In the genomic region with DNA sequence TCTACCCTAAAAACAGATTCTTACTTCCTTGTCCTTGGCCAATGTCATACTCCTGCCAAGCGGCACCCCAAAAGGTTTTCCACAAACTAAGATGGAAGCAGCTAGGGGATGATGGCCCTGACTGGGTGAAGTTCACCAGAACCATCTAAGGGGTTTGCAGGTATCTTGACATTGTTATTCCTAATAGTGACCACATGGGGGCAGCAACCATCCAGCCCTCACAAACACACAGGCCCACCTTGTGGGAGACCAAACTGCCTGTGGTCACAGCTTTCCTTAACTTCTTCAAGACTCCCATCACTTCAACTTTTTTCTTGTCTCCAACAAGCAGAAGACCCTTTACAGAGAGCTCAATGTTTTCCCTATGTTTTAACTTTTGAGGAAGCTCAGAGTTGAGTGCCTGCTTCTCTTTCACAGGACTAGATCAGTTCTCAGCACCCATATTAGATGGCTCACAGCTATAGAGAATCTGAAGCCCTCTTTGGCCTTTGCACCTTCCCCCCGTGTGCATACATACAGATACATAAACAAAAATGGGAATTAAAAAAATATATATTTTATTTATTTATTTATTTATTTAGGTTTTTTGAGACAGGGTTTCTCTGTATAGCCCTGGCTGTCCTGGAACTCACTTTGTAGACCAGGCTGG, we compare ENCODE assay signal across 9 mouse cellular contexts. TPM values are rescaled to one million over a fixed set of nuclear protein-coding genes. Genes with fewer than 3 reads are reported as not detected.
DNase-seq lines count a peak whose midpoint lies in the region; ATAC-seq and TF ChIP-seq lines count a peak whose summit lies in the region.
"Had no signal": no experiment of that assay in that cellular context is flagged by ENCODE, and none has a peak within 500 bp of the region (broad histone marks: within the 10 kb centered on the region; RNA-seq: fewer than 3 reads in every experiment).

No protein-coding gene starts in this region.

- H3K36me3 ChIP-seq in embryonic facial prominence, embryonic 14.5 days (ENCODE audit: control insufficient read depth, insufficient read depth, low read length) = no peaks in the 10 kb centered on the region
- H3K36me3 ChIP-seq in hindbrain, postnatal 0 days (ENCODE audit: insufficient read depth, low read length) = no peaks in the 10 kb centered on the region
- 0 out of 2 replicates have a peak, but pooled peaks cover under 1% of the 10 kb centered on the region for H3K36me3 ChIP-seq in liver, embryonic 15.5 days (replicated peaks)
- no peaks in the 10 kb centered on the region for H3K36me3 ChIP-seq in neural tube, embryonic 14.5 days (ENCODE audit: control insufficient read depth, insufficient read depth, low read length)
- H3K36me3 ChIP-seq: embryonic facial prominence, embryonic 15.5 days had no signal

- no peak overlapping the region for H3K4me2 ChIP-seq in embryonic facial prominence, embryonic 14.5 days (ENCODE audit: low read depth, low read length)
- H3K4me2 ChIP-seq in hindbrain, postnatal 0 days (ENCODE audit: low read depth, low read length) = no peak overlapping the region
- no peak overlapping the region for H3K4me2 ChIP-seq in liver, embryonic 15.5 days
- H3K4me2 ChIP-seq in neural tube, embryonic 14.5 days (ENCODE audit: low read depth, low read length) = no peak overlapping the region
- H3K4me2 ChIP-seq: embryonic facial prominence, embryonic 15.5 days had no signal

- peak; percentile 70; the same call in 1 of the 2 replicates for ATAC-seq in embryonic facial prominence, embryonic 14.5 days (ENCODE audit: low read depth)
- peak; percentile 78 for ATAC-seq in hindbrain, postnatal 0 days
- peak; percentile 49; the same call in 1 of the 2 replicates for ATAC-seq in liver, embryonic 15.5 days (ENCODE audit: insufficient read depth)
- peak; percentile 74; the same call in 1 of the 2 replicates for ATAC-seq in neural tube, embryonic 14.5 days (ENCODE audit: low read depth)

- no peaks in the 10 kb centered on the region for H3K9me3 ChIP-seq in embryonic facial prominence, embryonic 14.5 days (ENCODE audit: control insufficient read depth, low read length)
- no peaks in the 10 kb centered on the region for H3K9me3 ChIP-seq in hindbrain, postnatal 0 days (ENCODE audit: low read length)
- no peaks in the 10 kb centered on the region for H3K9me3 ChIP-seq in liver, embryonic 15.5 days (replicated peaks)
- no peaks in the 10 kb centered on the region for H3K9me3 ChIP-seq in neural tube, embryonic 14.5 days (ENCODE audit: control insufficient read depth, low read length)
- H3K9me3 ChIP-seq: embryonic facial prominence, embryonic 15.5 days had no signal

- 39% methylated on average over 2 of the region's 2 CpGs for WGBS in embryonic facial prominence, embryonic 14.5 days
- 51% methylated on average over 2 of the region's 2 CpGs for WGBS in hindbrain, postnatal 0 days
- 21% methylated on average over 2 of the region's 2 CpGs for WGBS in liver, embryonic 15.5 days (ENCODE audit: insufficient replicate concordance)
- WGBS in neural tube, embryonic 14.5 days = 50% methylated on average over 2 of the region's 2 CpGs

- DNase-seq in kidney, adult 18-20 months = peak; percentile 57
- DNase-seq in kidney, adult 11 months = no peak
- peak; percentile 62 for DNase-seq in T-cell, adult 2 months (ENCODE audit: low spot score)
- peak; percentile 63 for DNase-seq in embryonic facial prominence, embryonic 14.5 days (ENCODE audit: low spot score)
- DNase-seq in hindbrain, postnatal 0 days (ENCODE audit: low spot score) = peak; percentile 72
- DNase-seq in urinary bladder, adult 18-20 months (ENCODE audit: low spot score in 2 of 2) = no peak

- no peak overlapping the region for H3K9ac ChIP-seq in embryonic facial prominence, embryonic 14.5 days (ENCODE audit: low read depth, low read length)
- H3K9ac ChIP-seq in hindbrain, postnatal 0 days (replicated peaks; ENCODE audit: low read length) = no peak overlapping the region
- no peak overlapping the region for H3K9ac ChIP-seq in liver, embryonic 15.5 days
- no peak overlapping the region for H3K9ac ChIP-seq in neural tube, embryonic 14.5 days (replicated peaks; ENCODE audit: low read depth, low read length)
- H3K9ac ChIP-seq: embryonic facial prominence, embryonic 15.5 days had no signal

- no peaks in the 10 kb centered on the region for H3K27me3 ChIP-seq in embryonic facial prominence, embryonic 14.5 days (replicated peaks; ENCODE audit: control insufficient read depth, insufficient read depth, low read length)
- no peaks in the 10 kb centered on the region for H3K27me3 ChIP-seq in hindbrain, postnatal 0 days (ENCODE audit: insufficient read depth, low read length)
- no peaks in the 10 kb centered on the region for H3K27me3 ChIP-seq in liver, embryonic 15.5 days
- H3K27me3 ChIP-seq in neural tube, embryonic 14.5 days (ENCODE audit: control insufficient read depth, insufficient read depth, low read length) = no peaks in the 10 kb centered on the region
- H3K27me3 ChIP-seq: embryonic facial prominence, embryonic 15.5 days had no signal

- no peak overlapping the region for H3K4me3 ChIP-seq in embryonic facial prominence, embryonic 14.5 days (ENCODE audit: low read depth, low read length)
- no peak overlapping the region for H3K4me3 ChIP-seq in hindbrain, postnatal 0 days (ENCODE audit: low read length)
- no peak overlapping the region for H3K4me3 ChIP-seq in liver, embryonic 15.5 days (replicated peaks)
- no peak overlapping the region for H3K4me3 ChIP-seq in neural tube, embryonic 14.5 days (ENCODE audit: low read depth, low read length)
- H3K4me3 ChIP-seq: embryonic facial prominence, embryonic 15.5 days had no signal

- H3K27ac ChIP-seq in embryonic facial prominence, embryonic 14.5 days (replicated peaks; ENCODE audit: low read depth, low read length) = no peak overlapping the region
- no peak overlapping the region for H3K27ac ChIP-seq in hindbrain, postnatal 0 days
- no peak overlapping the region for H3K27ac ChIP-seq in liver, embryonic 15.5 days (replicated peaks)
- no peak overlapping the region for H3K27ac ChIP-seq in neural tube, embryonic 14.5 days (ENCODE audit: low read depth, low read length)
- H3K27ac ChIP-seq: embryonic facial prominence, embryonic 15.5 days had no signal

- no peaks in the 10 kb centered on the region for H3K4me1 ChIP-seq in embryonic facial prominence, embryonic 14.5 days (ENCODE audit: control insufficient read depth, insufficient read depth, low read length)
- H3K4me1 ChIP-seq in hindbrain, postnatal 0 days (ENCODE audit: insufficient read depth, low read length) = no peaks in the 10 kb centered on the region
- H3K4me1 ChIP-seq in liver, embryonic 15.5 days (replicated peaks) = no peaks in the 10 kb centered on the region
- H3K4me1 ChIP-seq in neural tube, embryonic 14.5 days (ENCODE audit: control insufficient read depth, insufficient read depth, low read length) = no peaks in the 10 kb centered on the region
- H3K4me1 ChIP-seq: embryonic facial prominence, embryonic 15.5 days had no signal

- TF ChIP-seq CTCF in hindbrain, postnatal 0 days (IDR thresholded peaks at IDR 0.05; ENCODE audit: low read depth) = peak; percentile 87

RNA-seq across cellular contexts. Expression of gene Ppp1r10, which starts 21.6 kb away (rescaled TPM):
- polyA plus RNA-seq in embryonic facial prominence, embryonic 14.5 days (2014; fragmentation: Nextera tagmentation; extraction: Ambion mirVana) = 29.1 and 32.5 TPM in 2 replicates
- total RNA-seq in hindbrain, postnatal 0 days (2014; rRNA removed) = 37.5 and 44.0 TPM in 2 replicates
- polyA plus RNA-seq in hindbrain, postnatal 0 days (2015; fragmentation: Nextera tagmentation; extraction: Ambion mirVana) = 20.3 and 22.5 TPM in 2 replicates
- polyA plus RNA-seq in liver, embryonic 15.5 days (2015; fragmentation: Nextera tagmentation; extraction: Ambion mirVana) = 20.9 and 22.3 TPM in 2 replicates
- 31.9 and 39.0 TPM in 2 replicates for polyA plus RNA-seq in neural tube, embryonic 14.5 days (2014; fragmentation: Nextera tagmentation; extraction: Ambion mirVana)

RNA-seq across cellular contexts. Expression of gene Mrps18b, which starts 21.6 kb away (rescaled TPM):
- 73.3 and 76.0 TPM in 2 replicates for polyA plus RNA-seq in embryonic facial prominence, embryonic 14.5 days (2014; fragmentation: Nextera tagmentation; extraction: Ambion mirVana)
- total RNA-seq in hindbrain, postnatal 0 days (2014; rRNA removed) = 42.9 and 45.9 TPM in 2 replicates
- polyA plus RNA-seq in hindbrain, postnatal 0 days (2015; fragmentation: Nextera tagmentation; extraction: Ambion mirVana) = 66.6 and 72.2 TPM in 2 replicates
- polyA plus RNA-seq in liver, embryonic 15.5 days (2015; fragmentation: Nextera tagmentation; extraction: Ambion mirVana) = 68.7 and 71.1 TPM in 2 replicates
- 65.3 and 66.2 TPM in 2 replicates for polyA plus RNA-seq in neural tube, embryonic 14.5 days (2014; fragmentation: Nextera tagmentation; extraction: Ambion mirVana)

RNA-seq across cellular contexts. Expression of gene Atat1, which starts 27.9 kb away (rescaled TPM):
- 48.1 and 53.6 TPM in 2 replicates for polyA plus RNA-seq in embryonic facial prominence, embryonic 14.5 days (2014; fragmentation: Nextera tagmentation; extraction: Ambion mirVana)
- total RNA-seq in hindbrain, postnatal 0 days (2014; rRNA removed) = 163 and 169 TPM in 2 replicates
- polyA plus RNA-seq in hindbrain, postnatal 0 days (2015; fragmentation: Nextera tagmentation; extraction: Ambion mirVana) = 222 and 225 TPM in 2 replicates
- 7.3 and 8.0 TPM in 2 replicates for polyA plus RNA-seq in liver, embryonic 15.5 days (2015; fragmentation: Nextera tagmentation; extraction: Ambion mirVana)
- 448 and 481 TPM in 2 replicates for polyA plus RNA-seq in neural tube, embryonic 14.5 days (2014; fragmentation: Nextera tagmentation; extraction: Ambion mirVana)

RNA-seq across cellular contexts. Expression of gene Abcf1, which starts 31.7 kb away (rescaled TPM):
- polyA plus RNA-seq in embryonic facial prominence, embryonic 14.5 days (2014; fragmentation: Nextera tagmentation; extraction: Ambion mirVana) = 72.1 and 76.4 TPM in 2 replicates
- 47.7 and 57.3 TPM in 2 replicates for total RNA-seq in hindbrain, postnatal 0 days (2014; rRNA removed)
- polyA plus RNA-seq in hindbrain, postnatal 0 days (2015; fragmentation: Nextera tagmentation; extraction: Ambion mirVana) = 94.5 and 99.4 TPM in 2 replicates
- polyA plus RNA-seq in liver, embryonic 15.5 days (2015; fragmentation: Nextera tagmentation; extraction: Ambion mirVana) = 37.4 and 47.0 TPM in 2 replicates
- polyA plus RNA-seq in neural tube, embryonic 14.5 days (2014; fragmentation: Nextera tagmentation; extraction: Ambion mirVana) = 71.1 and 81.1 TPM in 2 replicates

RNA-seq across cellular contexts. Expression of gene 2310061I04Rik, which starts 40.6 kb away (rescaled TPM):
- polyA plus RNA-seq in embryonic facial prominence, embryonic 14.5 days (2014; fragmentation: Nextera tagmentation; extraction: Ambion mirVana) = 20.5 and 21.5 TPM in 2 replicates
- 39.8 and 49.2 TPM in 2 replicates for total RNA-seq in hindbrain, postnatal 0 days (2014; rRNA removed)
- 69.0 and 74.3 TPM in 2 replicates for polyA plus RNA-seq in hindbrain, postnatal 0 days (2015; fragmentation: Nextera tagmentation; extraction: Ambion mirVana)
- polyA plus RNA-seq in liver, embryonic 15.5 days (2015; fragmentation: Nextera tagmentation; extraction: Ambion mirVana) = 8.5 and 9.7 TPM in 2 replicates
- 57.9 and 74.2 TPM in 2 replicates for polyA plus RNA-seq in neural tube, embryonic 14.5 days (2014; fragmentation: Nextera tagmentation; extraction: Ambion mirVana)

Comparison
In these comparisons a context has a peak if more than half of its experiments do, and no peak if none do; other contexts are left out.
1. DNase-seq: peak in kidney, adult 18-20 months (single experiment), T-cell, adult 2 months (single experiment), embryonic facial prominence, embryonic 14.5 days (single experiment) and hindbrain, postnatal 0 days (single experiment); none in kidney, adult 11 months (single experiment) and urinary bladder, adult 18-20 months (0 of 2).
2. Peak in every context shown above with its lines, with median percentiles within 50 percentile points of each other: ATAC-seq.